Mouse (Mus musculus) CH12.LX (cell line): ENCODE results near the gene Dnm3. TPM values are rescaled to one million over a fixed set of nuclear protein-coding genes. Genes with fewer than 3 reads are reported as not detected.

Experiments used
- DNase-seq: peaks from one replicate; pipeline ENCODE4 v3.0.0-alpha.2; 2013; ENCODE audit errors: extremely low read depth
- H3K27ac ChIP-seq: 2 replicates; pipeline ENCODE4 v1.5.1; 2012; ENCODE audit warnings: low read depth, mild to moderate bottlenecking, control low read depth, moderate library complexity; ENCODE audit not compliant: insufficient read depth
- H3K27me3 ChIP-seq: replicated peaks from 2 replicates; pipeline ENCODE3; 2012; ENCODE audit warnings: inconsistent platforms
- H3K36me3 ChIP-seq, 2 experiments: replicated peaks in 1 of 2; 2 replicates each; pipeline versions ENCODE3 to v1.6.1; 2012; ENCODE audit warnings: inconsistent platforms in 1 of 2, low read length in 1 of 2, mild to moderate bottlenecking in 1 of 2, mixed read lengths in 1 of 2, moderate library complexity in 1 of 2; ENCODE audit not compliant: control insufficient read depth in 1 of 2, insufficient read depth in 1 of 2
- H3K4me1 ChIP-seq, 2 experiments: 2 replicates each; pipeline ENCODE4 v1.6.1; 2012; ENCODE audit warnings: inconsistent platforms in 1 of 2, moderate library complexity in 1 of 2; ENCODE audit not compliant: insufficient read depth in 2 of 2, control insufficient read depth in 1 of 2
- H3K4me2 ChIP-seq: 2 replicates; pipeline ENCODE4 v1.6.1; 2012; ENCODE audit warnings: low read depth, mild to moderate bottlenecking, control low read depth; ENCODE audit not compliant: poor library complexity, insufficient read depth, severe bottlenecking
- H3K4me3 ChIP-seq, 3 experiments: fragments of 150-350 bp in 1 of 3; sonication (generic) in 1 of 3; replicated peaks in 1 of 3; 2 replicates each; pipeline versions ENCODE3 to v1.5.1; 2011 to 2012; ENCODE audit warnings: low read depth in 2 of 3, low read length in 2 of 3, mild to moderate bottlenecking in 2 of 3, moderate library complexity in 2 of 3, control low read depth in 1 of 3, improper control_type of control experiment in 1 of 3, inconsistent platforms in 1 of 3, mixed read lengths in 1 of 3; ENCODE audit not compliant: poor library complexity in 1 of 3
- H3K79me2 ChIP-seq: replicated peaks from 2 replicates; pipeline ENCODE4 v1.6.1; 2012; ENCODE audit warnings: mild to moderate bottlenecking, moderate library complexity; ENCODE audit not compliant: control insufficient read depth, poor library complexity, insufficient read depth, severe bottlenecking; ENCODE audit errors: extremely low read depth
- H3K9ac ChIP-seq: 2 replicates; pipeline ENCODE4 v1.6.1; 2012; ENCODE audit warnings: low read depth, mild to moderate bottlenecking, control low read depth, moderate library complexity; ENCODE audit not compliant: insufficient read depth
- H3K9me3 ChIP-seq: replicated peaks from 2 replicates; pipeline ENCODE3; 2012; ENCODE audit warnings: low read length, inconsistent platforms, mixed read lengths
- BHLHE40 ChIP-seq: IDR thresholded peaks from 2 replicates; pipeline ENCODE4 v1.6.1; 2011; ENCODE audit warnings: mild to moderate bottlenecking, low read depth, low read length, improper control_type of control experiment
- CHD1 ChIP-seq: IDR thresholded peaks from 2 replicates; pipeline ENCODE4 v1.6.1; 2012; ENCODE audit warnings: low read depth, low read length, improper control_type of control experiment, inconsistent platforms
- CHD2 ChIP-seq: IDR thresholded peaks from 2 replicates; pipeline ENCODE4 v1.6.1; 2011; ENCODE audit warnings: low read length, improper control_type of control experiment
- CTCF ChIP-seq, 2 experiments: IDR thresholded peaks in 1 of 2; conservative IDR thresholded peaks in 1 of 2; 2 replicates each; pipeline ENCODE4 v1.5.1; 2011 to 2012; ENCODE audit warnings: low read depth in 2 of 2, low read length in 2 of 2, improper control_type of control experiment in 1 of 2, inconsistent platforms in 1 of 2, mild to moderate bottlenecking in 1 of 2, moderate library complexity in 1 of 2
- E2F4 ChIP-seq: IDR thresholded peaks from 2 replicates; pipeline ENCODE4 v1.6.1; 2011; ENCODE audit warnings: low read depth, low read length, improper control_type of control experiment; ENCODE audit not compliant: insufficient replicate concordance
- ELF1 ChIP-seq: IDR thresholded peaks from 2 replicates; pipeline ENCODE4 v1.6.1; 2014; ENCODE audit warnings: low read depth, mild to moderate bottlenecking, inconsistent platforms, low read length, improper control_type of control experiment
- EP300 ChIP-seq: IDR thresholded peaks from 2 replicates; pipeline ENCODE4 v1.6.1; 2011; ENCODE audit warnings: low read length, improper control_type of control experiment
- ETS1 ChIP-seq: conservative IDR thresholded peaks from 2 replicates; pipeline ENCODE4 v1.6.1; 2012; ENCODE audit warnings: low read depth, mild to moderate bottlenecking, inconsistent platforms, low read length, improper control_type of control experiment, moderate library complexity
- GABPA ChIP-seq: IDR thresholded peaks from 2 replicates; pipeline ENCODE4 v1.6.1; 2012; ENCODE audit warnings: low read depth, low read length, improper control_type of control experiment, inconsistent platforms; ENCODE audit not compliant: insufficient replicate concordance
- HCFC1 ChIP-seq: IDR thresholded peaks from 2 replicates; pipeline ENCODE4 v1.6.1; 2012; ENCODE audit warnings: low read depth, mild to moderate bottlenecking, inconsistent platforms, low read length, improper control_type of control experiment
- IRF4 ChIP-seq: IDR thresholded peaks from 2 replicates; pipeline ENCODE4 v1.6.1; 2014; ENCODE audit warnings: low read depth, mild to moderate bottlenecking, inconsistent platforms, low read length, improper control_type of control experiment
- JUN ChIP-seq: IDR thresholded peaks from 2 replicates; pipeline ENCODE4 v1.6.1; 2011; ENCODE audit warnings: low read depth, mild to moderate bottlenecking, low read length, improper control_type of control experiment, moderate library complexity; ENCODE audit not compliant: insufficient read depth
- KAT2A ChIP-seq: IDR thresholded peaks from 2 replicates; pipeline ENCODE4 v1.6.1; 2012; ENCODE audit warnings: low read length, improper control_type of control experiment, inconsistent platforms; ENCODE audit not compliant: insufficient replicate concordance
- MAX ChIP-seq: IDR thresholded peaks from 2 replicates; pipeline ENCODE4 v1.6.1; 2011; ENCODE audit warnings: low read length, improper control_type of control experiment
- MAZ ChIP-seq: IDR thresholded peaks from 2 replicates; pipeline ENCODE4 v1.6.1; 2012; ENCODE audit warnings: low read depth, mild to moderate bottlenecking, inconsistent platforms, low read length, improper control_type of control experiment, moderate library complexity
- MXI1 ChIP-seq: IDR thresholded peaks from 2 replicates; pipeline ENCODE4 v1.6.1; 2011; ENCODE audit warnings: mild to moderate bottlenecking, low read depth, low read length, improper control_type of control experiment
- NRF1 ChIP-seq: IDR thresholded peaks from 2 replicates; pipeline ENCODE4 v1.6.1; 2014; ENCODE audit warnings: low read depth, mild to moderate bottlenecking, inconsistent platforms, low read length, improper control_type of control experiment, moderate library complexity
- POLR2A ChIP-seq: IDR thresholded peaks from 2 replicates; pipeline ENCODE4 v1.6.1; 2011; ENCODE audit warnings: low read depth, mild to moderate bottlenecking, improper control_type of control experiment, low read length
- RAD21 ChIP-seq: IDR thresholded peaks from 2 replicates; pipeline ENCODE4 v1.6.1; 2011; ENCODE audit warnings: low read depth, mild to moderate bottlenecking, low read length, improper control_type of control experiment, moderate library complexity
- RCOR1 ChIP-seq: conservative IDR thresholded peaks from 2 replicates; pipeline ENCODE4 v1.6.1; 2012; ENCODE audit warnings: low read depth, mild to moderate bottlenecking, inconsistent platforms, low read length, improper control_type of control experiment
- SIN3A ChIP-seq: IDR thresholded peaks from 2 replicates; pipeline ENCODE4 v1.6.1; 2012; ENCODE audit warnings: low read length, improper control_type of control experiment, inconsistent platforms
- SMC3 ChIP-seq: IDR thresholded peaks from 2 replicates; pipeline ENCODE4 v1.6.1; 2011; ENCODE audit warnings: low read depth, low read length, improper control_type of control experiment
- TBP ChIP-seq: conservative IDR thresholded peaks from 2 replicates; pipeline ENCODE4 v1.6.1; 2011; ENCODE audit warnings: low read depth, low read length, improper control_type of control experiment
- TCF12 ChIP-seq: IDR thresholded peaks from 2 replicates; pipeline ENCODE4 v1.6.1; 2014; ENCODE audit warnings: low read depth, mild to moderate bottlenecking, inconsistent platforms, low read length, improper control_type of control experiment
- UBTF ChIP-seq: IDR thresholded peaks from 2 replicates; pipeline ENCODE4 v1.6.1; 2012; ENCODE audit warnings: low read depth, mild to moderate bottlenecking, inconsistent platforms, low read length, improper control_type of control experiment, moderate library complexity
- USF2 ChIP-seq: conservative IDR thresholded peaks from 2 replicates; pipeline ENCODE4 v1.6.1; 2011; ENCODE audit warnings: low read depth, low read length, improper control_type of control experiment
- ZC3H11A ChIP-seq: IDR thresholded peaks from 2 replicates; pipeline ENCODE4 v1.6.1; 2012; ENCODE audit warnings: low read depth, mild to moderate bottlenecking, inconsistent platforms, low read length, improper control_type of control experiment
- ZKSCAN1 ChIP-seq: IDR thresholded peaks from 2 replicates; pipeline ENCODE4 v1.6.1; 2012; ENCODE audit warnings: low read depth, inconsistent platforms, low read length, improper control_type of control experiment, borderline replicate concordance
- ZMIZ1 ChIP-seq: IDR thresholded peaks from 2 replicates; pipeline ENCODE4 v1.6.1; 2012; ENCODE audit warnings: low read depth, mild to moderate bottlenecking, inconsistent platforms, low read length, improper control_type of control experiment
- ZNF384 ChIP-seq: IDR thresholded peaks from 2 replicates; pipeline ENCODE4 v1.6.1; 2012; ENCODE audit warnings: low read depth, low read length, improper control_type of control experiment, inconsistent platforms
- dilution Hi-C: fragments of 300-500 bp; cut with MboI; formaldehyde crosslinking; loops from 2 replicates; pipeline ENCODE4 v1.14.3; 2020; ENCODE audit warnings: low sequenced_read_pairs; ENCODE audit not compliant: extremely low pct_unique_long_range_greater_than_20kb, extremely low pct_ligation_motif_present
- in situ Hi-C: fragments of 300-500 bp; cut with MboI; formaldehyde crosslinking; loops from 3 replicates; pipeline ENCODE4 v1.14.3; 2019; ENCODE audit warnings: low sequenced_read_pairs, low pct_ligation_motif_present, low pct_unique_long_range_greater_than_20kb, mixed read lengths
- polyA plus RNA-seq: library from polyadenylated mRNA; unstranded; fragments of >175 nt; gene quantifications from 2 replicates; pipeline ENCODE4 v1.2.1, GENCODE M21; 2012; ENCODE audit warnings: low read depth; ENCODE audit not compliant: insufficient read length
- total RNA-seq, 2 experiments: library from RNA; depleted of rRNA; stranded (reverse); fragments of 300-350 nt in 1 of 2; fragments of >200 nt in 1 of 2; gene quantifications; 2 replicates each; pipeline ENCODE4 v1.2.3; 2012 to 2014

Gene Dnm3
- total and polyA plus RNA-seq, 3 experiments, result 3.6 to 9.5 (median 6.9) TPM

- Histone ChIP-seq H3K4me3 (no peak overlapping the region), H3K9me3 (no peaks in the 10 kb centered on the region), H3K36me3 (no peaks in the 10 kb centered on the region), H3K27ac (no peak overlapping the region), H3K4me2 (no peak overlapping the region), H3K79me2 (no peaks in the 10 kb centered on the region), H3K27me3 (no peaks in the 10 kb centered on the region), H3K9ac (no peak overlapping the region), H3K4me1 (peaks cover 10 to 47% of the 10 kb centered on the region in 2 experiments)
- dilution Hi-C loops (no loop called here), in situ Hi-C loops (no loop called here)
- no peak for DNase-seq
- TF ChIP-seq HCFC1, result no peak
- no peak for TF ChIP-seq UBTF
- no peak for TF ChIP-seq MAX
- TF ChIP-seq CTCF (conservative IDR thresholded peaks at IDR 0.05 in 1 of 2, IDR thresholded peaks at IDR 0.05 in 1 of 2; ENCODE audit: low read depth in 2 of 2, low read length in 2 of 2), result no peak
- no peak for TF ChIP-seq TBP
- no peak for TF ChIP-seq SMC3
- no peak for TF ChIP-seq TCF12
- no peak for TF ChIP-seq ELF1
- TF ChIP-seq ETS1, result no peak
- no peak for TF ChIP-seq POLR2A
- no peak for TF ChIP-seq GABPA
- TF ChIP-seq JUN, result no peak
- TF ChIP-seq EP300, result no peak
- TF ChIP-seq MXI1, result no peak
- TF ChIP-seq CHD2, result no peak
- no peak for TF ChIP-seq ZKSCAN1
- TF ChIP-seq CHD1, result no peak
- TF ChIP-seq USF2, result no peak
Observed at GRCm38 (mm10) chr1:162298527-162298926, 179.3 kb downstream of the Dnm3 start.

GRCm38 (mm10) chr1:162295443-162295842 is 182.4 kb downstream of the Dnm3 start:
- in situ Hi-C loops (no loop called here), dilution Hi-C loops (no loop called here)
- H3K4me1 ChIP-seq, result peaks cover 6 to 39% of the 10 kb centered on the region in 2 experiments
- no peaks in the 10 kb centered on the region for H3K9me3 ChIP-seq
- no peaks in the 10 kb centered on the region for H3K79me2 ChIP-seq
- no peaks in the 10 kb centered on the region for H3K27me3 ChIP-seq
- H3K4me2 ChIP-seq, result no peak overlapping the region
- H3K36me3 ChIP-seq, result no peaks in the 10 kb centered on the region
- H3K9ac ChIP-seq, result 0 out of 2 replicates have a peak overlapping the region, but pooled peaks have one; percentile 13
- peak; percentile 81 for DNase-seq
- H3K4me3 ChIP-seq, result no peak overlapping the region
- peak overlapping the region; percentile 69; the same call in 1 of the 2 replicates for H3K27ac ChIP-seq
- TF ChIP-seq POLR2A, result no peak
- TF ChIP-seq CTCF (conservative IDR thresholded peaks at IDR 0.05 in 1 of 2, IDR thresholded peaks at IDR 0.05 in 1 of 2; ENCODE audit: low read depth in 2 of 2, low read length in 2 of 2), result no peak
- peak; percentile 16; the same call in 1 of the 2 replicates for TF ChIP-seq SMC3
- no peak for TF ChIP-seq USF2
- no peak for TF ChIP-seq ZC3H11A
- TF ChIP-seq EP300, result peak; percentile 98
- TF ChIP-seq NRF1, result no peak
- TF ChIP-seq CHD2, result peak; percentile 61; the same call in 1 of the 2 replicates
- 0 out of 2 replicates have a peak, but pooled peaks have one; percentile 68 for TF ChIP-seq E2F4
- no peak for TF ChIP-seq GABPA
- TF ChIP-seq HCFC1, result peak; percentile 47
- TF ChIP-seq MXI1, result peak; percentile 51; the same call in 1 of the 2 replicates
- no peak for TF ChIP-seq KAT2A
- TF ChIP-seq MAX, result 0 out of 2 replicates have a peak, but pooled peaks have one; percentile 66
- TF ChIP-seq SIN3A, result peak; percentile 95
- TF ChIP-seq ZNF384, result peak; percentile 24; the same call in 1 of the 2 replicates
- peak; percentile 96 for TF ChIP-seq ETS1
- peak; percentile 52 for TF ChIP-seq ELF1
- peak; percentile 82 for TF ChIP-seq MAZ
- TF ChIP-seq TCF12, result peak; percentile 98
- no peak; the same call in 1 of the 2 replicates for TF ChIP-seq RAD21
- peak; percentile 99 for TF ChIP-seq CHD1
- peak; percentile 61; the same call in 1 of the 2 replicates for TF ChIP-seq RCOR1
- peak; percentile 92 for TF ChIP-seq IRF4
- TF ChIP-seq BHLHE40, result peak; percentile 81
- no peak for TF ChIP-seq TBP
- no peak for TF ChIP-seq ZMIZ1
